Mouse (Mus musculus) embryo, embryonic 9.5 days (tissue): Measurements from ENCODE around the gene Mag.
"Not testable (repeated sequence)": the region's sequence is repeated elsewhere in the genome, so short reads cannot be mapped to it uniquely, and the experiment has no call there.

Experiments used
- DNase-seq: peaks from one replicate; pipeline ENCODE4 v3.0.0-alpha.2; 2017; ENCODE audit errors: extremely low spot score

Mag gene

GRCm38 (mm10) chr7:30914732-30915131, at the start of gene Mag:
Gene Mag, minus strand, starts transcription at chr7:30914873.
- no peak for DNase-seq

DNA sequence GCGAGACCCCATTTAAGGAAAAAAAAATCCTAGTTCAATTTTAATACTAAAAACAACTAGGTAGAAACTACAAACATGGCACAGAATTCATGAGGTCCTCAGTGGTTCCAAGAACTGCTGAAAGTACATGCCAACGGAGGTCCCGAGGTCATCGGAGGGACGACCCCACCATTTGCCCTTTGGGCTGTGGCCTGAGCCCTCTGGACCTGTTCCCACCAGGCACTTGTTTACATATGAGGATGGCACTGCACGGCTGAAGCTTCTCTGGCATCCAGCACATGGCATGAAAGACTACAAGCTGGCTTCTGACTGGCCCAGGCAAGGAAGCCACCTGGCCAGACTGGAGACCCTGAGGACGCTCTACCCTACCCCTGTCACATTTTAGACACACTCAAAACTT, 49.7 kb upstream of the Mag start:
- DNase-seq = no peak

DNA sequence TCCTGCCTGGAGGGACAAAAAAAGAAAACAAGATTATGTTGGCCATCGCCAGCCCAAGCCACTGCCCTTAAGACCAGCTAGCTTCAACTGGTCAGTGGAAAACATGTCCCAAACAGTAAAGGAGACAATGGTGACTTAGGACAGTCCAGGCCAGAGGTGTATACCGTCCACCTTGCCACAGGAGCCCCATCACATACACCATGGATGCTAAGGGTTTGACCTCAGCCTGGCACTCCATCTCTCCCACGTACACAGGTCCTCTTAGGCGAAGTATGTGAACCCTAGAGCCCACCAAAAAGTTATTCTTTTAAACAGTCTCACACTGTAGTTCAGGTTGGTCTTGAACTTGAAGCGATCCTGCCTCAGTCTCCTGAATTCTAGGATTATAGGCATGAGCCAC, 48.2 kb upstream of the Mag start:
- DNase-seq = no peak

DNA sequence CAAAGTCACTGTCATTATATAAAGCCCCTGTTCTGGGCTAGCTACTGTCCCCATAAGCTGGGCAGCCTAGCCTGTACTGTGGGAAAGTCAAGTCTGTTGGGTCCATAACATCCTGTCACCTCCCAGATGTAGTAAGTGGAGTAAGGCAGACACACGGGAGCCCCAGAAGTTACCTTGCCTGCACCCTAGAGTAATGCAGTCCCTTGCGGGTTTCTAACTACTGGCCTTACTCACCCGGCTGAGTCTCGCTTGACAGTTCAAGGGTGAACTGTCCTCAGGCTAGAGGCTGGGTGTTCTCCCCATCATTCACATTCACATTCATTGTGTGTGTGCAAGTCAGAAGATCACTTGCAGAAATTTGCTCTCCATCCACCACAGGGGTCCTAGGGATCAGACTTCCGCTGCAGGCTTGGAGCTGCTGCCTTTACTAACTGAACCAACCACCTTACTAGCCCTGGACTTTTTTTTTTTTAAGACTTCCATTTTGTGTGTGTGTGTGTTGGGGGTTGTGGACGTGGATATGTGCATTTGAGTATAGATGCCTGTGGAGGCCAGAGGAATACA, 45.2 kb upstream of the Mag start:
- DNase-seq = no peak

GRCm38 (mm10) chr7:30958866-30959487, 44.3 kb upstream of the Mag start:
- no peak for DNase-seq

DNA sequence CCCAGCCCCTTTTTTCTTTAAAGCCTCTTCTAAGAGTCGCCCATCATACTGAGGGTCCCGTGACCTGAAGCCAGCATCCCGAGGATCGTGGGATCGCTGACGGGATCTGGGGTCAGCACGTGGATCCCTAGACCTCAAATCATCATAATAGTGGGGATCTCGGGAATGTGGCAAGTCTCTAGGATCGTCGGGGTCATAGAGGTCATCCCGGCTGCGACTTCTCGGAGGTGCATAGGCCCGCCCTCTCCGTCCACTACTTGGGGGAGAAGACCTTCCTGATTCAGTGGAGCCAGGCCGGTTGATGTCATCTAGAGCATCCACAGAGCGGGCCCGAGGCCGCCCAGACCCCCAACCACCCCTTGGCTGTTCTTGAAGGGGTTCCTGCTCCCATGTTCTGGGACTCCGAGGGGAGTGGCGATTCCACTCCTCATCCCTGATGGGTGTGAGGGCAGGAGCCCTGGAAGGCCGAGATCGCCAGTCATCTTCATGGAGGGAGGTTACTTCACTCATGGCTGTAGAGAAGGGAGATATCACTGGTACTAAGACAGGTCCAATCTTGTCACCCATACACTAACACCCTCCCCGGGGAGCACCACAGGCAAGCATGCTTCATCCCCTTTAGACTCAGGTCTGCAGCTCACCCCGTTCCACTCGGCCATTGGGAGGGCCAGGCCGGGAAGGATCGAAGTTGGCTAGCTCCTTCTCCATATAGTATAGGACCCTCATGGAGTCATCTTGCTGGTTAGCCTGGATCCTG, 43.6 kb upstream of the Mag start:
- peak; percentile 24 for DNase-seq

- peak; percentile 94 for DNase-seq
Observed at GRCm38 (mm10) chr7:30957367-30957783, 42.7 kb upstream of the Mag start.

GRCm38 (mm10) chr7:30956756-30957366, 42.2 kb upstream of the Mag start, which contains the start of gene Usf2:
Gene Usf2, minus strand, starts transcription at chr7:30956803.
- peak; percentile 85 for DNase-seq

GRCm38 (mm10) chr7:30956357-30956751, 41.7 kb upstream of the Mag start:
- no peak for DNase-seq

DNA sequence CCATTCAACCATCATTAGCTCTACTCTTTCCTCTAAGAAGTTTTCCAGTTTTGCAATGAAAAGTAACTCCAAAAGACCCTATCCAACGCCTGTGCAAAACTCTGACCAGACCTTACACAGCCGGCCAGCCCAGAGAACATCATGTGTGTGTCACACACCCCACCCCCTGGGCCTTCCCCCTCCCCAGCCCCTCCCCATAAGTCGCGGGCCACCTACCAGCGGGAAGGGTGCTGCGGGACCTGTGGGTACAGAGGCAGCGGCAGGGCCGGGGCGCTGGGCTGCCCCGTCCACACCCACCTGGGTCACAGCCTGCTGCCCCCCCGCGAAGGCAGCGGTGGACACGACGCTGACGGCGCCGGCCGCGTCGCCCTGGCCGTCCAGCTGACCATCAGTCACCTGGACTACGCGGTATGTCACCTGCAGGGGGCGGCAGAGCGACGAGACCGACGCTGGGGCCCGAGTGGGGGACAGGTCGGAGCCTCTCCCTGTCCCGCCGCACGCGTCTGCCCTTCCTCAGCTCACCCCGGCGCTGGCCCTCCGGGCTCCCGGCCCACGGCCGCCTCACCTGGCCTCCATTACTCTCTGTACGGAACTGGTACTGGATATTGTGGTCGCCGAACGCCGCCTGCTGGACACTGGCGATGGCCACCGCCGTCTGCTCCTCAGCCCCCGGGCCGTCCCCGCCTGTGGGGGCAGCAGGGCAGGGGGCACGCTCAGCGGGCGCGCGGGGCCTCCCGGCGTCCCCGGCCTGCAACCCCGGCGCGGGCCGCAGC, 41.1 kb upstream of the Mag start:
- peak; percentile 90 for DNase-seq

- DNase-seq = no peak
Observed at GRCm38 (mm10) chr7:30954971-30955520, 40.4 kb upstream of the Mag start.

DNA sequence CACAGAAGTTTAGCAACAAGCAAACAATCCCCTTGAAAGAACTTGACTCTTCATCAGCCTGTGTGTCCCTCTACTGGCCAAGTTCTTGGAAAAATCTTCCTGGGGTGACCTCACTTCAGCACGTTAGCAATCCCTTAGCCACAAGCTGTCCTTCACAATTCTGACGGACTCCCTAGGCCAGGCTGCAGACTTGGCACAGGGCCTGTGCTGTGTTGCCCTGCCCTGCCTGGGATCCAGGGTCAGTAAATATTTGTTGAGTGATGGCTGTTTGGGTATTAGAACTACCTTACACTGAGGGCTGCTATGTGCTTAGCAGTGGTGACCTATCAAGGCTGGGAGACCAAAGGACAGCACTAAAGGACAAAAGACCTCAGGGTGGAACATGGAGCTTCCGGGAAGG, 39.4 kb upstream of the Mag start:
- DNase-seq = no peak

DNA sequence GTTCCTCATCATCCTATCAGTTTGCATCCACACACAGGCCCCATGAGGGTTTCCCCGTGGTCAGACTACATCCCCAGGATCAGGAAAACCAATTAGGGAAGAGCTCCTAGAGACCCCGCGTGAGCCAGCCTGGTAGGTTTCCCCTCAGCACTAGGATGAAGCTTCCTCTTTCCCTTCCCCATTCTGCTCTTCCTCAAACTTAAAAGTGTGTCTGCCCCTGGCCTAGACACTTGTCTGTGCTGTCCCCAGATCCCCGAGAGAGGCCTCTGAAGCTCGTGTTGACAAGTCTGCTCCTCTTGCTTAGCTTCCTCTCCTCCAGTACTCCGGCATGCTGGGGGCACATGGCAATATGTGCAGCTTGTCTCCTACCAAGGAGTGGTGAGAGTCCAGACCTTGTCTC, 38.8 kb upstream of the Mag start:
- no peak for DNase-seq

- no peak for DNase-seq
Observed at GRCm38 (mm10) chr7:30952441-30953265, 38.0 kb upstream of the Mag start.

GRCm38 (mm10) chr7:30949902-30950301, 35.2 kb upstream of the Mag start:
- not testable (repeated sequence) for DNase-seq

- no peak for DNase-seq
Observed at GRCm38 (mm10) chr7:30945876-30946275, 31.2 kb upstream of the Mag start.

DNA sequence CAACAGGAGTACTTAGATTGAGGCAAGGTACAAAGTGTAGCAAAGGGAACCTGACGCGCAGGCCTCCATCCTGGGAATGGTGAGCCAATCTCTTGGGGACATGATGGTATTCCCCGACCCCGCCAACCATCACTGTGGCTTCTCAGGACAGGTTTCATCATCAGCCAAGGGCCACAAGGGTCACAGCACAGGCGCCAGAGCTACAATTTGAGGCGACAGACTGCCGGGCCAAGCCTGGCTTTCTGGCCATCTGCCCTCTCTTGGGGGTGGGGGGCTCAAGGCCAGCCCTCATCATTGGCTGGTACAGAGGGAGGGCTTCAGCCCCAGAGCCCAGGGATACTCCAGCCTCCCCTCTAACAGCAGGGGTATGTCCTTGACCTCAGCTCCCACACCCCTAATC, 30.8 kb upstream of the Mag start:
- DNase-seq = not testable (repeated sequence)

GRCm38 (mm10) chr7:30944706-30945105, 30.0 kb upstream of the Mag start:
- DNase-seq = not testable (repeated sequence)

DNA sequence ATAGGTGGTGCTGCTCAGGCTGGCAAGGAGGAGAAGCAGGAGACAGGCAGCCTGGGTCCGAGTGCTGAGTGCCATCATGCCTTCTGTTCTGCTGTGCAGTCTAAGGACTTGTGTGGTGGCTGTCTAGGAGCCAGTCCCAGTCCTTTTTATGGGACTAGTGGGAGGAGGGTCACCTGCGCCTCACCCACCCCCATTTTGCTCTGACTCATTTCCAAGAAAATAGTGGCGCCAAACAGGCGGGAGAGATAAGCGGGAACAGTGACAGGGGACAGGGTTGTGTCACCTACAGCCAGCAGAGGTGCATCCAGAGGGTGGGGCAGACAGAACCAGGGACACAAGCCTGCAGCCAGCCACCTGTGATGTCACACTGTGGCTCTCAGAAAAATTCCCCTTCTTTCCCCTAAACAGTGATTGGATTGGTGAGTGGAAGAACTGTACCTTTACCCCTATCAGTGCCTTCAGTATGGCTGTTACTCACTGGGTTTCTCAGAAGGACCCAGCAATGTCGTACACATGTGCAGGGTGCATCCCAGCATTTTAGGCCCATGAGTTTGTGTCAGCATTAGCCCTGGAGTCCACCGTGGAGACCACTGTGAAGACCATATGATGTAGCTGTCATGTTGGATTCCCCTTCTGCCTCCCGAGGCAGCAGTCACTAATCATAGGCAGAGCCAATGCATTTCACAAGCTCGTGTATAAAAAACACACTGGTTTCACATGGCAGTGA, 29.4 kb upstream of the Mag start, which contains the start of gene Hamp:
Gene Hamp (minus strand): TSS at position 124 of the 727 bp plus-strand sequence.
- no peak for DNase-seq

GRCm38 (mm10) chr7:30942365-30942764, 27.7 kb upstream of the Mag start:
- DNase-seq = not testable (repeated sequence)
